Mouse (Mus musculus) hindlimb bud, embryonic 11.5 days (tissue): ENCODE results near the gene Nup107.
"Not testable (repeated sequence)": the region's sequence is repeated elsewhere in the genome, so short reads cannot be mapped to it uniquely, and the experiment has no call there.

Source experiments
- DNase-seq: peaks from one replicate; pipeline ENCODE4 v3.0.0-alpha.2; 2012; ENCODE audit warnings: low read depth, low spot score; ENCODE audit errors: extremely low spot score

Gene Nup107

GRCm38 (mm10) chr10:117705806-117706205 is 86.7 kb downstream of the Nup107 start:
- DNase-seq, result no peak

- DNase-seq, result no peak
Observed at GRCm38 (mm10) chr10:117704964-117705335, 87.6 kb downstream of the Nup107 start.

GRCm38 (mm10) chr10:117704314-117704963 is 88.1 kb downstream of the Nup107 start:
- not testable (repeated sequence) for DNase-seq

- no peak for DNase-seq
Observed at GRCm38 (mm10) chr10:117703506-117703905, 89.0 kb downstream of the Nup107 start.

- no peak for DNase-seq
Observed at GRCm38 (mm10) chr10:117702024-117702833, 90.3 kb downstream of the Nup107 start.

- no peak for DNase-seq
Observed at GRCm38 (mm10) chr10:117701034-117701829, 91.3 kb downstream of the Nup107 start.
